Mouse (Mus musculus): ENCODE data around the gene Pex5l. TPM values are rescaled to one million over a fixed set of nuclear protein-coding genes. Genes with fewer than 3 reads are reported as not detected.
A peak's percentile ranks its signal among the peaks of the same experiment; 100 is the strongest.

The Pex5l gene
- polyA plus RNA-seq (2015; fragmentation: Nextera tagmentation; extraction: Ambion mirVana) = 2.1 and 2.9 TPM in 2 replicates

GRCm38 (mm10) chr3:33142901-33143461 lies at the start of gene Pex5l:
Gene Pex5l, minus strand, starts transcription at chr3:33143247.
- Histone ChIP-seq H3K27me3 (ENCODE audit: control insufficient read depth, insufficient read depth, low read depth, low read length) (no peaks in the 10 kb centered on the region; the same call in 1 of the 2 replicates), H3K9me3 (replicated peaks; ENCODE audit: control insufficient read depth, low read length, poor library complexity, severe bottlenecking) (no peaks in the 10 kb centered on the region), H3K4me2 (ENCODE audit: low read length) (peak within 1 kb of the TSS; percentile 91), H3K4me3 (ENCODE audit: low read depth, low read length) (peak within 1 kb of the TSS; percentile 70), H3K36me3 (ENCODE audit: control insufficient read depth, insufficient read depth, low read length) (no peaks in the 10 kb centered on the region), H3K27ac (ENCODE audit: low read length) (peak within 1 kb of the TSS; percentile 56), H3K9ac (ENCODE audit: low read depth, low read length) (peak within 1 kb of the TSS; percentile 64), H3K4me1 (ENCODE audit: control insufficient read depth, insufficient read depth, low read length) (no peaks in the 10 kb centered on the region; the same call in 1 of the 2 replicates)
- peak; percentile 95 for ATAC-seq
- WGBS = under 1% methylated on average over 55 of the region's 88 CpGs

- Histone ChIP-seq H3K9ac (ENCODE audit: low read depth, low read length) (no peak overlapping the region), H3K4me1 (ENCODE audit: control insufficient read depth, insufficient read depth, low read length) (no peaks in the 10 kb centered on the region), H3K27me3 (ENCODE audit: control insufficient read depth, insufficient read depth, low read depth, low read length) (no peaks in the 10 kb centered on the region), H3K27ac (ENCODE audit: low read length) (no peak overlapping the region), H3K9me3 (replicated peaks; ENCODE audit: control insufficient read depth, low read length, poor library complexity, severe bottlenecking) (no peaks in the 10 kb centered on the region), H3K4me3 (ENCODE audit: low read depth, low read length) (no peak overlapping the region), H3K36me3 (ENCODE audit: control insufficient read depth, insufficient read depth, low read length) (no peaks in the 10 kb centered on the region), H3K4me2 (ENCODE audit: low read length) (no peak overlapping the region)
- WGBS = 83% methylated on average over 3 of the region's 3 CpGs
- ATAC-seq = no peak
Observed at GRCm38 (mm10) chr3:33165186-33165585, 22.1 kb upstream of the Pex5l start.

GRCm38 (mm10) chr3:33163821-33164220 lies 20.8 kb upstream of the Pex5l start:
- Histone ChIP-seq H3K9me3 (replicated peaks; ENCODE audit: control insufficient read depth, low read length, poor library complexity, severe bottlenecking) (no peaks in the 10 kb centered on the region), H3K9ac (ENCODE audit: low read depth, low read length) (no peak overlapping the region), H3K27me3 (ENCODE audit: control insufficient read depth, insufficient read depth, low read depth, low read length) (no peaks in the 10 kb centered on the region), H3K4me3 (ENCODE audit: low read depth, low read length) (no peak overlapping the region), H3K36me3 (ENCODE audit: control insufficient read depth, insufficient read depth, low read length) (no peaks in the 10 kb centered on the region), H3K4me1 (ENCODE audit: control insufficient read depth, insufficient read depth, low read length) (no peaks in the 10 kb centered on the region), H3K4me2 (ENCODE audit: low read length) (no peak overlapping the region), H3K27ac (ENCODE audit: low read length) (no peak overlapping the region)
- ATAC-seq = 0 out of 2 replicates have a peak, but pooled peaks have one; percentile 39

- peak; percentile 33; the same call in 1 of the 2 replicates for ATAC-seq
- peak overlapping the region; percentile 70 for H3K4me3 ChIP-seq (ENCODE audit: low read depth, low read length)
- H3K9ac ChIP-seq (ENCODE audit: low read depth, low read length) = no peak overlapping the region
- H3K9me3 ChIP-seq (replicated peaks; ENCODE audit: control insufficient read depth, low read length, poor library complexity, severe bottlenecking) = no peaks in the 10 kb centered on the region
- H3K36me3 ChIP-seq (ENCODE audit: control insufficient read depth, insufficient read depth, low read length) = no peaks in the 10 kb centered on the region
- no peak overlapping the region for H3K27ac ChIP-seq (ENCODE audit: low read length)
- H3K27me3 ChIP-seq (ENCODE audit: control insufficient read depth, insufficient read depth, low read depth, low read length) = no peaks in the 10 kb centered on the region; the same call in 1 of the 2 replicates
- WGBS = 82% methylated on average over 7 of the region's 7 CpGs
- H3K4me1 ChIP-seq (ENCODE audit: control insufficient read depth, insufficient read depth, low read length) = no peaks in the 10 kb centered on the region; the same call in 1 of the 2 replicates
- H3K4me2 ChIP-seq (ENCODE audit: low read length) = peak overlapping the region; percentile 91
Observed at GRCm38 (mm10) chr3:33143592-33143991, 545 bp upstream of the Pex5l start.

GRCm38 (mm10) chr3:33142398-33142797 lies 649 bp downstream of the Pex5l start:
- Histone ChIP-seq H3K9ac (ENCODE audit: low read depth, low read length) (peak overlapping the region; percentile 64), H3K4me3 (ENCODE audit: low read depth, low read length) (peak overlapping the region; percentile 70), H3K36me3 (ENCODE audit: control insufficient read depth, insufficient read depth, low read length) (no peaks in the 10 kb centered on the region), H3K27ac (ENCODE audit: low read length) (no peak overlapping the region), H3K4me2 (ENCODE audit: low read length) (peak overlapping the region; percentile 91), H3K27me3 (ENCODE audit: control insufficient read depth, insufficient read depth, low read depth, low read length) (no peaks in the 10 kb centered on the region; the same call in 1 of the 2 replicates), H3K4me1 (ENCODE audit: control insufficient read depth, insufficient read depth, low read length) (no peaks in the 10 kb centered on the region; the same call in 1 of the 2 replicates), H3K9me3 (replicated peaks; ENCODE audit: control insufficient read depth, low read length, poor library complexity, severe bottlenecking) (no peaks in the 10 kb centered on the region)
- WGBS = 1% methylated on average over 17 of the region's 17 CpGs
- ATAC-seq = peak; percentile 64

- H3K36me3 ChIP-seq (ENCODE audit: control insufficient read depth, insufficient read depth, low read length) = no peaks in the 10 kb centered on the region
- no peak overlapping the region for H3K9ac ChIP-seq (ENCODE audit: low read depth, low read length)
- no peak for ATAC-seq
Observed at GRCm38 (mm10) chr3:33129944-33130343, 13.1 kb downstream of the Pex5l start.

GRCm38 (mm10) chr3:33124796-33125195 lies 18.3 kb downstream of the Pex5l start:
- no peak for ATAC-seq
- 83% methylated on average over 5 of the region's 5 CpGs for WGBS
- H3K4me2 ChIP-seq (ENCODE audit: low read length) = no peak overlapping the region
- H3K27ac ChIP-seq (ENCODE audit: low read length) = no peak overlapping the region
- no peaks in the 10 kb centered on the region for H3K4me1 ChIP-seq (ENCODE audit: control insufficient read depth, insufficient read depth, low read length)
- H3K9me3 ChIP-seq (replicated peaks; ENCODE audit: control insufficient read depth, low read length, poor library complexity, severe bottlenecking) = no peaks in the 10 kb centered on the region
- no peak overlapping the region for H3K4me3 ChIP-seq (ENCODE audit: low read depth, low read length)
- H3K36me3 ChIP-seq (ENCODE audit: control insufficient read depth, insufficient read depth, low read length) = no peaks in the 10 kb centered on the region
- no peaks in the 10 kb centered on the region for H3K27me3 ChIP-seq (ENCODE audit: control insufficient read depth, insufficient read depth, low read depth, low read length)
- no peak overlapping the region for H3K9ac ChIP-seq (ENCODE audit: low read depth, low read length)

More at GRCm38 (mm10) chr3:33129944-33130343, 13.1 kb downstream of the Pex5l start:
- Histone ChIP-seq H3K9me3 (replicated peaks; ENCODE audit: control insufficient read depth, low read length, poor library complexity, severe bottlenecking) (no peaks in the 10 kb centered on the region), H3K4me2 (ENCODE audit: low read length) (no peak overlapping the region), H3K4me1 (ENCODE audit: control insufficient read depth, insufficient read depth, low read length) (no peaks in the 10 kb centered on the region), H3K27me3 (ENCODE audit: control insufficient read depth, insufficient read depth, low read depth, low read length) (no peaks in the 10 kb centered on the region), H3K27ac (ENCODE audit: low read length) (no peak overlapping the region), H3K4me3 (ENCODE audit: low read depth, low read length) (no peak overlapping the region)

GRCm38 (mm10) chr3:33105785-33106184 lies 37.3 kb downstream of the Pex5l start:
- ATAC-seq = no peak
- 93% methylated on average over 1 of the region's 2 CpGs for WGBS
- H3K27me3 ChIP-seq (ENCODE audit: control insufficient read depth, insufficient read depth, low read depth, low read length) = no peaks in the 10 kb centered on the region
- no peaks in the 10 kb centered on the region for H3K9me3 ChIP-seq (replicated peaks; ENCODE audit: control insufficient read depth, low read length, poor library complexity, severe bottlenecking)
- H3K27ac ChIP-seq (ENCODE audit: low read length) = no peak overlapping the region
- no peak overlapping the region for H3K4me2 ChIP-seq (ENCODE audit: low read length)
- no peaks in the 10 kb centered on the region for H3K36me3 ChIP-seq (ENCODE audit: control insufficient read depth, insufficient read depth, low read length)
- no peak overlapping the region for H3K4me3 ChIP-seq (ENCODE audit: low read depth, low read length)
- no peak overlapping the region for H3K9ac ChIP-seq (ENCODE audit: low read depth, low read length)
- no peaks in the 10 kb centered on the region for H3K4me1 ChIP-seq (ENCODE audit: control insufficient read depth, insufficient read depth, low read length)

- no peak overlapping the region for H3K4me3 ChIP-seq (ENCODE audit: low read depth, low read length)
- no peak overlapping the region for H3K27ac ChIP-seq (ENCODE audit: low read length)
- H3K27me3 ChIP-seq (ENCODE audit: control insufficient read depth, insufficient read depth, low read depth, low read length) = no peaks in the 10 kb centered on the region
- H3K4me2 ChIP-seq (ENCODE audit: low read length) = no peak overlapping the region
- no peak for ATAC-seq
- WGBS = 90% methylated on average over 6 of the region's 6 CpGs
- H3K36me3 ChIP-seq (ENCODE audit: control insufficient read depth, insufficient read depth, low read length) = no peaks in the 10 kb centered on the region
- no peaks in the 10 kb centered on the region for H3K4me1 ChIP-seq (ENCODE audit: control insufficient read depth, insufficient read depth, low read length)
- H3K9me3 ChIP-seq (replicated peaks; ENCODE audit: control insufficient read depth, low read length, poor library complexity, severe bottlenecking) = no peaks in the 10 kb centered on the region
- H3K9ac ChIP-seq (ENCODE audit: low read depth, low read length) = no peak overlapping the region
Observed at GRCm38 (mm10) chr3:33103501-33103900, 39.5 kb downstream of the Pex5l start.
